Mouse (Mus musculus) hindbrain, embryonic 14.5 days (tissue): ENCODE measurements at regions not wholly inside any gene's neighbourhood (a gene's known extent, or its start where the extent isn't known, plus 50 kb on each side); places are given as distances from the start of the nearest gene placed in this dataset.
A peak's percentile ranks its signal among the peaks of the same experiment; 100 is the strongest.

Experiments used
- ATAC-seq: fragments of 200-750 bp; cut with Nextera tagmentation; 2 replicates; pipeline ENCODE4 v1.8.0; 2017; ENCODE audit warnings: moderate number of reproducible peaks, mild to moderate bottlenecking, moderate TSS enrichment, moderate library complexity; ENCODE audit not compliant: low FRiP score
- DNase-seq: peaks from one replicate; pipeline ENCODE4 v3.0.0-alpha.2; 2015; ENCODE audit warnings: low spot score
- H3K27ac ChIP-seq: fragments of 300-500 bp; sonication (generic); 2 replicates; pipeline ENCODE4 v1.5.1; 2014; ENCODE audit warnings: mild to moderate bottlenecking, moderate library complexity
- H3K27me3 ChIP-seq: fragments of 300-500 bp; sonication (generic); 2 replicates; pipeline ENCODE4 v1.6.1; 2014; ENCODE audit warnings: mild to moderate bottlenecking, low read length, mixed read lengths; ENCODE audit not compliant: control insufficient read depth, insufficient read depth
- H3K36me3 ChIP-seq: fragments of 300-500 bp; sonication (generic); replicated peaks from 2 replicates; pipeline ENCODE4 v1.6.1; 2014; ENCODE audit not compliant: control insufficient read depth, insufficient read depth
- H3K4me1 ChIP-seq: fragments of 300-500 bp; sonication (generic); replicated peaks from 2 replicates; pipeline ENCODE4 v1.6.1; 2014; ENCODE audit warnings: antibody characterized with exemption, low read length, mixed read lengths; ENCODE audit not compliant: control insufficient read depth, insufficient read depth
- H3K4me2 ChIP-seq: fragments of 300-500 bp; sonication (generic); replicated peaks from 2 replicates; pipeline ENCODE4 v1.6.1; 2014; ENCODE audit warnings: mild to moderate bottlenecking, moderate library complexity
- H3K4me3 ChIP-seq: fragments of 300-500 bp; sonication (generic); replicated peaks from 2 replicates; pipeline ENCODE4 v1.5.1; 2014; ENCODE audit warnings: mild to moderate bottlenecking, low read length
- H3K9ac ChIP-seq: fragments of 300-500 bp; sonication (generic); 2 replicates; pipeline ENCODE4 v1.6.1; 2014
- H3K9me3 ChIP-seq: fragments of 300-500 bp; sonication (generic); 2 replicates; pipeline ENCODE4 v1.6.1; 2016; ENCODE audit warnings: low read length; ENCODE audit not compliant: control insufficient read depth
- WGBS: fragments of 180-500 bp; shearing (Covaris S2); extraction: QIAGEN DNeasy Blood & Tissue Kit; methylation state at CpG from one replicate; pipeline ENCODE4 v1.1.7; 2014; 5-methylcytosine and 5-hydroxymethylcytosine counted together

GRCm38 (mm10) chr6:53233777-53234176, 53.3 kb upstream of the Creb5 start:
- no peak overlapping the region for H3K9ac ChIP-seq
- no peak overlapping the region for H3K4me3 ChIP-seq
- no peak for DNase-seq
- H3K27me3 ChIP-seq: no peaks in the 10 kb centered on the region
- no peak overlapping the region for H3K27ac ChIP-seq
- 53% methylated on average over 4 of the region's 4 CpGs for WGBS
- H3K4me1 ChIP-seq: no peaks in the 10 kb centered on the region
- no peaks in the 10 kb centered on the region for H3K36me3 ChIP-seq
- no peaks in the 10 kb centered on the region for H3K9me3 ChIP-seq
- no peak for ATAC-seq
- H3K4me2 ChIP-seq: no peak overlapping the region

- no peaks in the 10 kb centered on the region for H3K9me3 ChIP-seq
- no peaks in the 10 kb centered on the region for H3K27me3 ChIP-seq
Measured at GRCm38 (mm10) chr6:53232616-53233015, 54.5 kb upstream of the Creb5 start.

GRCm38 (mm10) chr6:53229350-53229749, 57.7 kb upstream of the Creb5 start:
- H3K36me3 ChIP-seq: no peaks in the 10 kb centered on the region
- H3K4me3 ChIP-seq: no peak overlapping the region
- no peak overlapping the region for H3K9ac ChIP-seq
- no peak for DNase-seq
- ATAC-seq: no peak
- 47% methylated on average over 6 of the region's 6 CpGs for WGBS
- H3K4me2 ChIP-seq: no peak overlapping the region
- H3K4me1 ChIP-seq: no peaks in the 10 kb centered on the region
- no peaks in the 10 kb centered on the region for H3K27me3 ChIP-seq
- no peak overlapping the region for H3K27ac ChIP-seq
- no peaks in the 10 kb centered on the region for H3K9me3 ChIP-seq

More at GRCm38 (mm10) chr6:53232616-53233015, 54.5 kb upstream of the Creb5 start:
- 51% methylated on average over 5 of the region's 5 CpGs for WGBS
- H3K4me2 ChIP-seq: no peak overlapping the region
- no peaks in the 10 kb centered on the region for H3K4me1 ChIP-seq
- H3K36me3 ChIP-seq: no peaks in the 10 kb centered on the region
- no peak overlapping the region for H3K27ac ChIP-seq
- H3K4me3 ChIP-seq: no peak overlapping the region
- ATAC-seq (no peak), DNase-seq (no peak)
- no peak overlapping the region for H3K9ac ChIP-seq

GRCm38 (mm10) chr6:53222104-53222503, 65.0 kb upstream of the Creb5 start:
- Histone ChIP-seq H3K4me3 (no peak overlapping the region), H3K9me3 (no peaks in the 10 kb centered on the region), H3K4me2 (no peak overlapping the region), H3K27me3 (no peaks in the 10 kb centered on the region), H3K4me1 (peaks cover 15% of the 10 kb centered on the region; the same call in 1 of the 2 replicates), H3K27ac (no peak overlapping the region), H3K9ac (no peak overlapping the region), H3K36me3 (no peaks in the 10 kb centered on the region)
- ATAC-seq (no peak), DNase-seq (no peak)
- WGBS: 42% methylated on average over 8 of the region's 8 CpGs

GRCm38 (mm10) chr6:53221668-53222005, 65.4 kb upstream of the Creb5 start:
- Histone ChIP-seq H3K9me3 (no peaks in the 10 kb centered on the region), H3K9ac (no peak overlapping the region), H3K36me3 (no peaks in the 10 kb centered on the region), H3K27ac (no peak overlapping the region), H3K4me2 (no peak overlapping the region), H3K4me3 (no peak overlapping the region), H3K4me1 (peaks cover 15% of the 10 kb centered on the region; the same call in 1 of the 2 replicates), H3K27me3 (no peaks in the 10 kb centered on the region)
- DNase-seq (no peak), ATAC-seq (no peak)
- WGBS: 24% methylated on average over 4 of the region's 4 CpGs

- H3K4me2 ChIP-seq: 0 out of 2 replicates have a peak overlapping the region, but pooled peaks have one; percentile 11
- WGBS: 41% methylated on average over 18 of the region's 18 CpGs
Measured at GRCm38 (mm10) chr6:53220784-53221667, 66.0 kb upstream of the Creb5 start.

GRCm38 (mm10) chr6:53218871-53219286, 68.2 kb upstream of the Creb5 start:
- WGBS: 75% methylated on average over 10 of the region's 10 CpGs

More at GRCm38 (mm10) chr6:53220784-53221667, 66.0 kb upstream of the Creb5 start:
- DNase-seq: no peak
- Histone ChIP-seq H3K9ac (no peak overlapping the region), H3K27ac (no peak overlapping the region), H3K4me3 (no peak overlapping the region), H3K9me3 (no peaks in the 10 kb centered on the region), H3K4me1 (peaks cover 15% of the 10 kb centered on the region; the same call in 1 of the 2 replicates), H3K36me3 (no peaks in the 10 kb centered on the region), H3K27me3 (no peaks in the 10 kb centered on the region)
- no peak for ATAC-seq

GRCm38 (mm10) chr6:53217234-53218015, 69.6 kb upstream of the Creb5 start:
- H3K9ac ChIP-seq: no peak overlapping the region
- no peak overlapping the region for H3K4me3 ChIP-seq
- ATAC-seq: no peak
- DNase-seq: no peak
- H3K36me3 ChIP-seq: no peaks in the 10 kb centered on the region
- WGBS: 62% methylated on average over 10 of the region's 10 CpGs
- H3K27ac ChIP-seq: no peak overlapping the region
- no peaks in the 10 kb centered on the region for H3K27me3 ChIP-seq
- H3K9me3 ChIP-seq: no peaks in the 10 kb centered on the region
- H3K4me1 ChIP-seq: peaks cover 15% of the 10 kb centered on the region; the same call in 1 of the 2 replicates
- H3K4me2 ChIP-seq: no peak overlapping the region

More at GRCm38 (mm10) chr6:53218871-53219286, 68.2 kb upstream of the Creb5 start:
- no peak for ATAC-seq
- H3K36me3 ChIP-seq: no peaks in the 10 kb centered on the region
- no peaks in the 10 kb centered on the region for H3K27me3 ChIP-seq
- H3K27ac ChIP-seq: no peak overlapping the region
- H3K4me1 ChIP-seq: peaks cover 15% of the 10 kb centered on the region; the same call in 1 of the 2 replicates
- no peak overlapping the region for H3K9ac ChIP-seq
- H3K4me2 ChIP-seq: no peak overlapping the region
- H3K9me3 ChIP-seq: no peaks in the 10 kb centered on the region
- no peak overlapping the region for H3K4me3 ChIP-seq
- no peak for DNase-seq

GRCm38 (mm10) chr6:53216715-53217114, 70.4 kb upstream of the Creb5 start:
- Histone ChIP-seq H3K4me2 (no peak overlapping the region), H3K9ac (no peak overlapping the region), H3K27ac (no peak overlapping the region), H3K4me1 (0 out of 2 replicates have a peak, but pooled peaks cover 10% of the 10 kb centered on the region), H3K4me3 (no peak overlapping the region), H3K27me3 (no peaks in the 10 kb centered on the region), H3K36me3 (no peaks in the 10 kb centered on the region), H3K9me3 (no peaks in the 10 kb centered on the region)
- 85% methylated on average over 2 of the region's 2 CpGs for whole genome bisulfite sequencing
- ATAC-seq (no peak), DNase-seq (no peak)
